Mouse (Mus musculus): Measurements from ENCODE around the gene Ush2a.

DNA sequence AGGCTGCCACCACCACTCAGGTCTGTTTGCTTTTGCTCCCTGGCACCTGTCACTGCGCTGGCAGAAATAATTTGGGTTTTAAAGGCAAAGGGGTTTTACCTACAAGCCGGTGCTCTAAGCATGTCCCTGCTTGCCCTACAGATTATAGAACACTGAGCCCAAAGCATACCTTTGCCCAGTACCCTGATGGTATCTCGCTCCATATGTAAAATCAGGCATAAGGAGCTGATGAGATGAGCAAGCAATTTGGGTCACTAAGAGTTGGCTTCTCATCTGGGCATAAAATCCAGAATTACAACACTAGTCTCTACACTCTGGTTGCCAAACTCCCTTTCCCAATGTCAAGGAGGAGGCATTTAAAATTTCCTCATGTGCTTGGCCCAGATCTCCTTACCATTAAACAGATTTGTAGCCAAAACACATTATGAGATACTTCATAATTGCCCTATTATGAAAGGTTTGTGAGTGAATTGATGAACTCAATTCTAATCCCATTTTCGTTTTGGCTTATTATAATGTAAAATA is 616.8 kb downstream of the Ush2a start:
- TF ChIP-seq CTCF (IDR thresholded peaks at IDR 0.05; ENCODE audit: low read depth, low read length) (no peak), POLR2A (IDR thresholded peaks at IDR 0.05; ENCODE audit: extremely low read depth, insufficient read depth, low read length) (no peak)
